Mouse (Mus musculus) heart, embryonic 14.5 days (tissue): Measurements from ENCODE around the gene Rpain. TPM values are rescaled to one million over a fixed set of nuclear protein-coding genes. Genes with fewer than 3 reads are reported as not detected.

Experiments used
- ATAC-seq: fragments of 200-750 bp; cut with Nextera tagmentation; 2 replicates; pipeline ENCODE4 v1.8.0; 2017; ENCODE audit warnings: low read depth, moderate TSS enrichment; ENCODE audit not compliant: insufficient number of reproducible peaks, insufficient read depth, low FRiP score
- H3K27ac ChIP-seq, 2 experiments: fragments of 200-500 bp in 1 of 2; fragments of 300-500 bp in 1 of 2; sonication (generic) in 1 of 2; replicated peaks in 1 of 2; 2 replicates each; pipeline ENCODE4 v1.5.1; 2012 to 2014; ENCODE audit warnings: low read depth in 2 of 2, low read length in 2 of 2, control low read depth in 1 of 2, mild to moderate bottlenecking in 1 of 2, mixed read lengths in 1 of 2; ENCODE audit not compliant: control insufficient read depth in 1 of 2, insufficient read depth in 1 of 2
- H3K27me3 ChIP-seq: fragments of 300-500 bp; sonication (generic); 2 replicates; pipeline ENCODE4 v1.6.1; 2014; ENCODE audit warnings: mild to moderate bottlenecking, low read length, control low read depth; ENCODE audit not compliant: control insufficient read depth, insufficient read depth
- H3K36me3 ChIP-seq: fragments of 300-500 bp; sonication (generic); 2 replicates; pipeline ENCODE4 v1.6.1; 2014; ENCODE audit warnings: mild to moderate bottlenecking, control low read depth, low read length, mixed read lengths; ENCODE audit not compliant: control insufficient read depth, insufficient read depth
- H3K4me1 ChIP-seq, 2 experiments: fragments of 200-500 bp in 1 of 2; fragments of 300-500 bp in 1 of 2; sonication (generic) in 1 of 2; 2 replicates each; pipeline ENCODE4 v1.6.1; 2012 to 2014; ENCODE audit warnings: low read length in 2 of 2, control low read depth in 1 of 2, mixed read lengths in 1 of 2; ENCODE audit not compliant: control insufficient read depth in 2 of 2, insufficient read depth in 2 of 2
- H3K4me2 ChIP-seq: fragments of 300-500 bp; sonication (generic); 2 replicates; pipeline ENCODE4 v1.6.1; 2014; ENCODE audit warnings: mild to moderate bottlenecking, low read length
- H3K4me3 ChIP-seq, 2 experiments: fragments of 200-500 bp in 1 of 2; fragments of 300-500 bp in 1 of 2; sonication (generic) in 1 of 2; 2 replicates each; pipeline ENCODE4 v1.5.1; 2012 to 2014; ENCODE audit warnings: low read length in 2 of 2, mild to moderate bottlenecking in 2 of 2, control low read depth in 1 of 2, low read depth in 1 of 2, moderate library complexity in 1 of 2; ENCODE audit not compliant: control insufficient read depth in 1 of 2, insufficient read depth in 1 of 2
- H3K9ac ChIP-seq: fragments of 300-500 bp; sonication (generic); 2 replicates; pipeline ENCODE4 v1.6.1; 2014; ENCODE audit warnings: mild to moderate bottlenecking, low read length
- H3K9me3 ChIP-seq: fragments of 300-500 bp; sonication (generic); 2 replicates; pipeline ENCODE4 v1.6.1; 2016; ENCODE audit warnings: low read length, control low read depth; ENCODE audit not compliant: control insufficient read depth
- WGBS: fragments of 180-500 bp; shearing (Covaris S2); extraction: QIAGEN DNeasy Blood & Tissue Kit; methylation state at CpG from one replicate; pipeline ENCODE4 v1.1.7; 2014; 5-methylcytosine and 5-hydroxymethylcytosine counted together
- polyA plus RNA-seq: library from polyadenylated mRNA; unstranded; fragments of >200 nt; fragmentation: Nextera tagmentation; extraction: Ambion mirVana; gene quantifications from 2 replicates; pipeline ENCODE4 v1.2.1, GENCODE M21; 2014

Rpain gene
- polyA plus RNA-seq, 1 experiment from 2014 or later: 63.1 TPM

GRCm38 (mm10) chr11:70977293-70977692 is 7.3 kb downstream of the Rpain start:
- no peak overlapping the region for H3K9ac ChIP-seq
- peaks cover 0 to 11% of the 10 kb centered on the region in 2 experiments; a peak in 2 of 4 replicates for H3K4me1 ChIP-seq
- no peak overlapping the region for H3K27ac ChIP-seq
- ATAC-seq: no peak
- 80% methylated on average over 6 of the region's 6 CpGs for WGBS
- no peak overlapping the region for H3K4me3 ChIP-seq
- no peaks in the 10 kb centered on the region for H3K9me3 ChIP-seq
- no peaks in the 10 kb centered on the region for H3K27me3 ChIP-seq
- no peak overlapping the region for H3K4me2 ChIP-seq
- peaks cover 89% of the 10 kb centered on the region for H3K36me3 ChIP-seq

GRCm38 (mm10) chr11:70980232-70980631 is 10.2 kb downstream of the Rpain start:
- no peak for ATAC-seq
- H3K4me2 ChIP-seq: no peak overlapping the region
- no peak overlapping the region for H3K27ac ChIP-seq
- H3K4me1 ChIP-seq: peaks cover 3 to 11% of the 10 kb centered on the region in 2 experiments; a peak in 3 of 4 replicates
- no peak overlapping the region for H3K9ac ChIP-seq
- no peaks in the 10 kb centered on the region for H3K9me3 ChIP-seq
- H3K27me3 ChIP-seq: no peaks in the 10 kb centered on the region
- WGBS: 72% methylated on average over 6 of the region's 6 CpGs
- no peak overlapping the region for H3K4me3 ChIP-seq
- H3K36me3 ChIP-seq: peaks cover 69% of the 10 kb centered on the region

GRCm38 (mm10) chr11:70980751-70981510 is 10.9 kb downstream of the Rpain start:
- Histone ChIP-seq H3K4me2 (peak overlapping the region; percentile 87; the same call in 1 of the 2 replicates), H3K27ac (no peak overlapping the region)
- 91% methylated on average over 14 of the region's 14 CpGs for WGBS

GRCm38 (mm10) chr11:70982030-70982429 is 12.0 kb downstream of the Rpain start:
- Histone ChIP-seq H3K4me3 (peak overlapping the region; percentile 76 to 99), H3K9ac (peak overlapping the region; percentile 97), H3K9me3 (no peaks in the 10 kb centered on the region), H3K36me3 (peaks cover 69% of the 10 kb centered on the region), H3K27me3 (no peaks in the 10 kb centered on the region), H3K27ac (no peak overlapping the region), H3K4me2 (peak overlapping the region; percentile 87), H3K4me1 (peaks cover 3 to 11% of the 10 kb centered on the region in 2 experiments; a peak in 3 of 4 replicates)
- 5% methylated on average over 12 of the region's 12 CpGs for WGBS
- no peak for ATAC-seq

More at GRCm38 (mm10) chr11:70980751-70981510, 10.9 kb downstream of the Rpain start:
- peak overlapping the region; percentile 97; the same call in 1 of the 2 replicates for H3K9ac ChIP-seq
- no peaks in the 10 kb centered on the region for H3K27me3 ChIP-seq
- no peak overlapping the region for H3K4me3 ChIP-seq
- ATAC-seq: no peak
- H3K9me3 ChIP-seq: no peaks in the 10 kb centered on the region
- peaks cover 69% of the 10 kb centered on the region for H3K36me3 ChIP-seq
- H3K4me1 ChIP-seq: peaks cover 3 to 11% of the 10 kb centered on the region in 2 experiments; a peak in 3 of 4 replicates

GRCm38 (mm10) chr11:70982557-70983228 is 12.7 kb downstream of the Rpain start, which contains the start of gene C1qbp:
TSS of gene C1qbp (minus strand) at chr11:70983026.
- peak; percentile 93 for ATAC-seq
- WGBS: 1% methylated on average over 58 of the region's 64 CpGs
- H3K4me1 ChIP-seq: peaks cover 3 to 11% of the 10 kb centered on the region in 2 experiments; a peak in 3 of 4 replicates
- peaks cover 69% of the 10 kb centered on the region for H3K36me3 ChIP-seq
- H3K9me3 ChIP-seq: no peaks in the 10 kb centered on the region
- H3K4me2 ChIP-seq: peak within 1 kb of the TSS; percentile 87
- H3K4me3 ChIP-seq: peak within 1 kb of the TSS; percentile 76 to 99
- H3K27ac ChIP-seq: peak within 1 kb of the TSS; percentile 43 to 53; a peak in 2 of 4 replicates
- H3K27me3 ChIP-seq: no peaks in the 10 kb centered on the region
- peak within 1 kb of the TSS; percentile 97 for H3K9ac ChIP-seq

- WGBS: 87% methylated on average over 4 of the region's 4 CpGs
- Histone ChIP-seq H3K4me2 (no peak overlapping the region), H3K27ac (no peak overlapping the region), H3K4me3 (no peak overlapping the region), H3K27me3 (no peaks in the 10 kb centered on the region), H3K36me3 (peaks cover 50% of the 10 kb centered on the region), H3K9me3 (no peaks in the 10 kb centered on the region), H3K4me1 (peaks cover 3 to 17% of the 10 kb centered on the region in 2 experiments; a peak in 3 of 4 replicates), H3K9ac (no peak overlapping the region)
- no peak for ATAC-seq
Observed at GRCm38 (mm10) chr11:71001167-71001566, 31.2 kb downstream of the Rpain start.

GRCm38 (mm10) chr11:71003611-71004315 is 33.8 kb downstream of the Rpain start:
- ATAC-seq: peak; percentile 80
- WGBS: under 1% methylated on average over 49 of the region's 49 CpGs
- Histone ChIP-seq H3K27ac (peak overlapping the region; percentile 44 to 84), H3K4me3 (peak overlapping the region; percentile 67 to 86), H3K4me2 (peak overlapping the region; percentile 83), H3K36me3 (peaks cover 41% of the 10 kb centered on the region), H3K9me3 (no peaks in the 10 kb centered on the region), H3K9ac (peak overlapping the region; percentile 79), H3K27me3 (no peaks in the 10 kb centered on the region), H3K4me1 (peaks cover 3 to 17% of the 10 kb centered on the region in 2 experiments; a peak in 3 of 4 replicates)
